In genomic region chr4:149907656-149908055, GRCm38 (mm10) we compare ENCODE assay signal across 15 mouse cellular contexts.
"Had no signal": no experiment of that assay in that cellular context is flagged by ENCODE, and none has a peak within 500 bp of the region (broad histone marks: within the 10 kb centered on the region; RNA-seq: fewer than 3 reads in every experiment).

No protein-coding gene starts in this region.

- ATAC-seq: midbrain, embryonic 15.5 days had no signal

- H3K4me2 ChIP-seq: liver, embryonic 13.5 days; midbrain, embryonic 12.5 days; midbrain, embryonic 15.5 days; neural tube, embryonic 12.5 days; neural tube, embryonic 15.5 days had no signal

- H3K36me3 ChIP-seq: liver, embryonic 13.5 days; midbrain, embryonic 12.5 days; midbrain, embryonic 15.5 days; neural tube, embryonic 15.5 days had no signal

- H3K4me3 ChIP-seq: liver, embryonic 13.5 days; midbrain, embryonic 12.5 days; midbrain, embryonic 15.5 days; neural tube, embryonic 12.5 days; neural tube, embryonic 15.5 days had no signal

- H3K9ac ChIP-seq: liver, embryonic 13.5 days; midbrain, embryonic 12.5 days; midbrain, embryonic 15.5 days; neural tube, embryonic 12.5 days; neural tube, embryonic 15.5 days had no signal

- H3K27me3 ChIP-seq: midbrain, embryonic 15.5 days; neural tube, embryonic 12.5 days; neural tube, embryonic 15.5 days had no signal

- H3K27ac ChIP-seq: liver, embryonic 13.5 days; midbrain, embryonic 12.5 days; midbrain, embryonic 15.5 days; neural tube, embryonic 12.5 days; neural tube, embryonic 15.5 days had no signal

- DNase-seq: kidney, adult 2 months; kidney, postnatal 10 days; kidney, postnatal 36 days; liver, embryonic 13.5 days; lung, adult 2 months; lung, postnatal 14 days; lung, postnatal 4 days; right cerebral cortex, adult 18-20 months; right cerebral cortex, postnatal 14 days; right cerebral cortex, postnatal 4 days; thymus, postnatal 25 days had no signal

- H3K9me3 ChIP-seq: liver, embryonic 13.5 days; midbrain, embryonic 12.5 days; midbrain, embryonic 15.5 days; neural tube, embryonic 12.5 days; neural tube, embryonic 15.5 days had no signal

- H3K4me1 ChIP-seq: liver, embryonic 13.5 days; midbrain, embryonic 15.5 days had no signal
